Mouse (Mus musculus) c-Kit-positive CD71-negative TER-119-negative erythroid progenitor cells, embryonic 14.5 days (primary cell): ENCODE results near the gene Scgb2a2.
"Not testable (repeated sequence)": the region's sequence is repeated elsewhere in the genome, so short reads cannot be mapped to it uniquely, and the experiment has no call there.

Experiments used
- DNase-seq: peaks from one replicate; pipeline ENCODE4 v3.0.0-alpha.2; 2013; ENCODE audit warnings: low read depth

Gene Scgb2a2

DNA sequence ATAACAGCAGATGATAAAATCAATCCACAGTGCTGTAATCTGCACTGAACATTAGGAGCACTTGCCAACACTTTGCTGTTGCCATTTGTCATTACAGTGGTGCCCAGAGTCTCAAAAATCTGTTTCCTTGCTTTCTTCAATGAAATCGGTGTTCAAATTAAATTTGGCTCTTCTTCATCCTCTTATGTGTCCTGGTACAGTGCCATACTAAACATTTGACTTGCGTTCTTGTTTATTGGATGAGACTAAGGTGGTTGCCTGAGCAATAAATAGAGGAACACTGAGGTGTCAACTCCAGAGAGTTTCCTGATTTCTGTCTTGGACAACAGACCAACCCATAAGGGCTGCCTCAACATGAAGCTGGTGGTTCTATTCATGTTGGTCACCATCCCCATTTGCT, at the start of gene Scgb2a2:
Gene Scgb2a2 (plus strand): TSS at position 301 of the 400 bp plus-strand sequence.
- DNase-seq: no peak

DNA sequence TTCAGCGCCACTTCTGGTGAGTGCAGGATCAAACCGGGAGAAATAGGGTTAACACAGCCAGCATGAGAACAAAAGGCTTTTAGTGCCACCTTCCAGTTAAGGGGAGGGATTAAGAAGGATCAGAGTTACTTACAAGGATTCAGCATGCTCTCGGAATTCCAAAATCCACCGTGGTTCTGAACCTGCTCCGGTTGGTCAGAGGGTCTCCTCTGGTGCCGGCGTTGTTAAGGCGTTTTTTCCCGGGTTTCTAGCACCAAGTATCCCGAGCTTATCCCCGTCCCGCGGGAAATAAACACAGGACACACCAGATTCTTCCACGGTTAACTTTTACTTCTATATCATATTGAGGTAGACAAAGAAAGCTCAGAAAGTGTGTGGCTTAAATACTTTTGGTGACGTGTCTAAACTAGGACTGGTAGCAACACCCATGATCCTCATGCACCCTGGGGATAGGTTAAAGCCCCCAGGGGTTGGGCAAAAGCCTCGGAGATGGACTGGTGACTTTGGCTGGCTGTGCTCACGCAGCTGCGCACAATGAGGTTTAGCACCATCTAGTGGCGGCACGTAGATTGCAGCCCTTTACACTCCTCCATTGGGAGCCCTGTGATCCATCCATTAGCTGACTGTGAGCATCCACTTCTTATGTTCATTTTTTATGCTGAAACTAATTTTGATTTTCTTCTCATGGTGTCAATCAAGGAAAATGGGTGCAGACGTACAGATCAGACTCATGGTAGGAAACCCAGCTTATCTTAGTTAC, 10.6 kb upstream of the Scgb2a2 start:
- not testable (repeated sequence) for DNase-seq

- no peak for DNase-seq
Observed at GRCm38 (mm10) chr19:9837341-9837715, 10.0 kb upstream of the Scgb2a2 start.

DNA sequence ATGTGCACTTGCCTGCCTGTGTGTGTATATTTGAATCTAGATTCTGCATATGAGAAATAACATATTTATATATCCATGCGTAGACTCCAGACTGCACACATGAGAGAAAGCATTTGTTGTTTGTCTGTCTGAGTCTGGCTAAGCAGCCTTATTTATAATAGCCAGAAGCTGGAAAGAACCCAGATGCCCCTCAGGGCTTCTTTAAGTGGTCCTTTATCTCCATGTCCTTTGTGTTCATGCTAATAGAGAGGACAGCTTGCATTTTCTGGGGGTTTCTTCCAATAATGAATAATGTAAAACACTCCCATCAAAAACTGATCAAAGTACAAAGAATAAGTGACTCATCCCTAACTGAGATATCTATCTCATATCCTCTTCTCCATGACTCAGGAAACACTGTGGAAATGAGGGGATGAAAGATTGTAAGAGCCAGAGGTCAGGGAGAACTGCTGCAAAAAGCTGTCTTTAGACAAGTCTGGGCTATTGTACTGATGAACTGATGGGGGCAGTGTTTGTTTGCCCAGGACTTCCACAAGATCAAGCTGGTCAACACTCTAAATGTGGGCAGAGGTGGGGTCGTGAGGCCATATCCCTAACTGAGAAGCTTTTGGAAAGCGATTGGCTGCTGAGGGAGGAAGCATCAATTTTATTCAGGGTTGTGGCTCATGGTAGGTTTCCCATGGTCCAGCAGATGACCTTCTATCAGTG, 2.2 kb downstream of the Scgb2a2 start:
- not testable (repeated sequence) for DNase-seq

DNA sequence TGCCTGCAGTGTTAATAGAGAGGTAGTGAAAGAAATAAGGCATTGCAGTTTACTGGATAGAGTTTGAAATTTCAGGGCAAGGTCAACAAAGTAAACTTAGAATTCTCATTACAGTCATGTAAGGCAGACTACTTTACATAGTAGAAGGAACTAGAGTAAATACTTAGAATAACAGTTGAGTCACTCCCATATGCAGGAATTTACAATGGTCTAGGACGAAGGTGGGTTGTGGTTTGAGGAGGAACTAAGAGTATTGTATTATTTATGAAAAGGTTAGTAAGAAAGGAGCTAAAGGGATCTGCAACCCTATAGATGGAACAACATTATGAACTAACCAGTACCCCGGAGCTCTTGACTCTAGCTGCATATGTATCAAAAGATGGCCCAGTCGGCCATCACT, 13.5 kb downstream of the Scgb2a2 start:
- DNase-seq: not testable (repeated sequence)

- DNase-seq: no peak
Observed at GRCm38 (mm10) chr19:9864856-9865255, 17.5 kb downstream of the Scgb2a2 start.

DNA sequence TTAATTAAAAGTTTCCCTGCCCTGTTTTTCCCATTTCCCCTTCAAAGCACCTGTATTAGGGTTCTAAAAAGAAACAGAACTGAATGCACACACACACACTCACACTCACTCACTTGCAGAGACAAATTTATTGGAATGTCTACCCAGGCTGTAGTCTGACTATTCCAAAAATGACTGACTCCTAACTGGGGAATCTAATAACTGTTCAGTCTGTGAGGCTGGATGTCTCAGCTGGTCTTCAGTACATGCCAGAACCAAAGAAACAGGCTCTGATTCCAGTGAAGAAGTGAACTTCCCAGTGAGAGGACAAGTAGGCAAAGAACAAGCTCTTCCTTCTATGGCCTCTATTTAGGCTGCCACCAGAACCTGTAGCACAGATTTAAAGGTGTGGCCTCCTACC, 18.1 kb downstream of the Scgb2a2 start:
- DNase-seq: no peak

GRCm38 (mm10) chr19:9878186-9878835, 30.9 kb downstream of the Scgb2a2 start:
- DNase-seq: no peak

DNA sequence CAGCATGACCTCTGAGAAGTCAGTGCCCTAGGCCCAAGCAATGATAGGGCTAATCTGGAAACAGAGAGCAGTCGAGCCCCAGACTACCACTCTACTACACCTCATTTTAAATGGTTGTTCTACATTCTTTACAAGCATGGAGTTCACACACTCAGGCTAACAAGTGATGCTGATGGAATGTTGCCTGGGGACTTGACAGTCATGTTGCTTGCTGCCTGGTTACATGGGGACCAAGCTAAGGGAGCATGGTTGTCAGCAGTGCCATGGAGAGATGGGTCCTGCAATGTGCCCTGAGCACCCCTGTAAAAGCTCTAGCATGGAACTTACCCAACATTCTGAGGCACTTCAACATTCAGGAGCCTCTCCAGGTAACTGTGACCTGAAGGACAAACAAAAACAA, 39.0 kb downstream of the Scgb2a2 start:
- no peak for DNase-seq

DNA sequence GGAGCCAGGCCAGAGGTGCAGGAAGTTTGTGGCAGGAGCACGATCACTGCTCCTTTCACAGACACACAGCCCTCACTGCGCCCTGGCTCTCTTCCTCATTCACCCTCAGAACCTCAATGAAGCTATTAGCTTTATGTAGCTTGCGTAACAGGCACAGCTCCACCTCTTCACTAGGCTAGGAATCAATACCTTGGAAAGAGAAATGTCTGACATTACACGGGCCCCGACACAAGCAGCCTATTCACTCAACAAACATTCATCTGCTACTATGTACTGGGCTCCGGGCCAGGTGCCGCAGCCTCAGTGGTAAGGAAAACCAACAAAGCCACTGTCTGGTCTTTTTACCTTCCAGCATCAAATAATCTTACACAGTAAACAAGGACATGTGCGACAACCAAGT, 39.4 kb downstream of the Scgb2a2 start:
- DNase-seq: no peak

DNA sequence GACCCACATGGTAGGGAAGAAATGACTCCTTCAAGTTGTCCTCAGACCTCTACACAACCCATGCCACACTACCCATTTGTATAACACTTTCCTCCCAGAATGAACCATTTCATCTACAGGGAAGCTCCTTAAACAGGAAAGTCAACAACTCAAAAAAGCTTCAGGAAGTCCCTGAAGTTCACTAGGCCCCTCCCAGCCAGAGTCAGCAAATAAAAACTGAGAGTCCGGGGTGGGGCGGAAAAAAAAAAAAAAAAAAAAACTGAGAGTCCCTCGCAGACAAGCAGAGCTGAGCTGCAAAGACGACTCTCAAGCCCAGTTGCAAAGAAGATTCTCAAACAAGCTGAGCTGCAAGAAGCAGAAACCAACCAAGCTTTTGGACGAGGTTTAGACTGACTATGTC, 48.7 kb downstream of the Scgb2a2 start:
- DNase-seq: no peak

- DNase-seq: no peak
Observed at GRCm38 (mm10) chr19:9898339-9899066, 51.1 kb downstream of the Scgb2a2 start.

- DNase-seq: peak; percentile 94
Observed at GRCm38 (mm10) chr19:9899072-9899779, 51.9 kb downstream of the Scgb2a2 start, which contains the start of gene Incenp. Incenp (minus strand) TSS chr19:9899551.

DNA sequence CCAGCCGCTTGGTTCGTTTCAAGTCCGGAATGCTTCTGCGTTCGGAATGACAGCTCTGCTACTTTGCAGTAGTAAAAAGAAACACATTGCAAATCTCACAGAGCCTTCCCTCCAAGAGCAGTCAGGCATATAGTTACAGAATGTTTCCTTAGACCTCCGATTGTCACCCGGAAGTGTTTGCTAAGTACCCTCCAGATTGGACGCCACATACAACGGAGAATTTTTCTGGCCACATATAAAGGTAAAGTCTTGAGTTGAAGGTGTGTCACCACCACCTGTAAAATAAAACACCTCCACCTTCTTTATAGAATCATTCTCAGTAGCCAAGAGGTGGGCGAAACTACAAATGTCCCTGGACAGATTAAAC, 52.4 kb downstream of the Scgb2a2 start:
- no peak for DNase-seq

DNA sequence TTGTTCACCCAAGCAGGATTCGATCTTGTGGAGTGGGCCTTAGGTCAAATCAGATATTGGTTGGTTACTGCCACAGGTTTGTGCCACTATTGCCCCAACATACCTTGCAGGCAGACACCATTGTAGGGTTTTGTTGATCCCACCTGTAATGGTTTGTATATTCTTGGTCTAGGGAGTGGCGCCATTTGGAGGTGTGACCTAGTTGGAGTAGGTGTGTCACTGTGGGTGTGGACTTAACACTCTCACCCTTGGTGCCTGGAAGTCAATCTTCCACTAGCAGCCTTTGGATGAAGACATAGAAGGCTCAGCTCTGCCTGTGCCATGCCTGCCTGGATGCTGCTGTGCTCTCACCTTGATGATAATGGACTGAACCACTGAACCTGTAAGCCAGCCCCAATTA, 53.3 kb downstream of the Scgb2a2 start:
- DNase-seq: not testable (repeated sequence)
